Mouse (Mus musculus) heart, postnatal 4 days (tissue): ENCODE measurements around the gene Fscn2. TPM values are rescaled to one million over a fixed set of nuclear protein-coding genes. Genes with fewer than 3 reads are reported as not detected.
"Not testable (repeated sequence)": the region's sequence is repeated elsewhere in the genome, so short reads cannot be mapped to it uniquely, and the experiment has no call there.

Experiments
- DNase-seq: peaks from one replicate; pipeline ENCODE4 v3.0.0; 2021
- total RNA-seq, 2 experiments: library from RNA; stranded (reverse); gene quantifications; 2 replicates each; pipeline ENCODE4 v1.2.3; 2021

The Fscn2 gene
- total RNA-seq, 2 experiments from 2014 or later, result 0.34 TPM; not detected in 1

DNA sequence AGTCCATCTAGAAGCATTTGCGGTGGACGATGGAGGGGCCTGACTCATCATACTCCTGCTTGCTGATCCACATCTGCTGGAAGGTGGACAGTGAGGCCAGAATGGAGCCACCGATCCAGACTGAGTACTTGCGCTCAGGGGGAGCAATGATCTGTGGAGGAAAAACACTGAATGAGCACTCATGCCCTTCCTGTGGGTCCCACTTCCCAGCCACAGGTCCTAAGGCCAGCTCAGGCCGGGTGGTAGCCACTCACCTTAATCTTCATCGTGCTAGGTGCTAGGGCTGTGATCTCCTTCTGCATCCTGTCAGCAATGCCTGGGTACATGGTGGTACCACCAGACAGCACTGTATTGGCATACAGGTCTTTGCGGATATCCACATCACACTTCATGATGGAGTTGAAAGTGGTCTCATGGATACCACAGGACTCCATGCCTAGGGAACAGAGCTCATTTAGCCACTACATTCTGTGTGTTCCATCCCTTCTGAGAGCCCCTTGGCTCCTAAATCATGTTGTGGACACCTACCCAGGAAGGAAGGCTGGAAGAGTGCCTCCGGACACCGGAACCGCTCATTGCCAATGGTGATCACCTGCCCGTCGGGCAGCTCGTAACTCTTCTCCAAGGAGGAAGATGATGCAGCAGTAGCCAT, 14.8 kb upstream of the Fscn2 start:
- DNase-seq, result peak; percentile 14

GRCm38 (mm10) chr11:120347301-120347700, 14.0 kb upstream of the Fscn2 start:
- peak; percentile 30 for DNase-seq

- DNase-seq, result peak; percentile 92
Observed at GRCm38 (mm10) chr11:120347791-120348683, 13.3 kb upstream of the Fscn2 start, which contains the start of gene Actg1. Gene Actg1, minus strand, starts transcription at chr11:120348542.

GRCm38 (mm10) chr11:120348684-120349370, 12.5 kb upstream of the Fscn2 start:
- peak; percentile 76 for DNase-seq

DNA sequence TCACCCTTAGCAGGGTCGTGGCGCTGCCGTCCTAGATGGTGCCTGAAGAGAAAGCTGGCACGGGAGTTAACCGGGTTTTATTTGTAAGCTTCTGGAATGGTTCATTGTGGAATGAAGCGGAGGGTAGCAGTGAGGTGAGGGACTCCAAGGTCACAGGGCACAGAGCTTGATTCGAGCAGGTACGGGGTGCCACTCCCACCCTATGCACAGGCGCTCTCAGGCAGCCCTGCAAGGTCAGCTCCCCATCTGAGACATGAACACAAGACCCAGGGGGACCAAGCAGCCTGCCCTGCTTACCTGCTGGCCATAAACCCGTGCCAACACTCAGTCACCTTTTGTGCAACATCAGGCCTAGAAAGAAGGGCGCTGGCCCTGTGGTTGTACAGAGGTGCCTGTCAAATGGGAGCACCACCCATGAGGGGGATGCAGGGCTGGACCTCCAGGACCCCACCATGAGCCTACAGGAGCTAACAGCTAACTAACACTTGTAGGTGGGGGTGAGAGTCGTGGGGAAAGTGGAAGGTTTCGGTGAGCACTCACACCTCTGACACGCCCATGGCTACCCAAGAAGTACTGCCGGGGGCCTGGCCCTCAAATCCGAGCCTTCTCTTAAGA, 11.9 kb upstream of the Fscn2 start:
- DNase-seq, result peak; percentile 59

- peak; percentile 97 for DNase-seq
Observed at GRCm38 (mm10) chr11:120349986-120350702, 11.2 kb upstream of the Fscn2 start.

- DNase-seq, result peak; percentile 57
Observed at GRCm38 (mm10) chr11:120350711-120351110, 10.6 kb upstream of the Fscn2 start.

DNA sequence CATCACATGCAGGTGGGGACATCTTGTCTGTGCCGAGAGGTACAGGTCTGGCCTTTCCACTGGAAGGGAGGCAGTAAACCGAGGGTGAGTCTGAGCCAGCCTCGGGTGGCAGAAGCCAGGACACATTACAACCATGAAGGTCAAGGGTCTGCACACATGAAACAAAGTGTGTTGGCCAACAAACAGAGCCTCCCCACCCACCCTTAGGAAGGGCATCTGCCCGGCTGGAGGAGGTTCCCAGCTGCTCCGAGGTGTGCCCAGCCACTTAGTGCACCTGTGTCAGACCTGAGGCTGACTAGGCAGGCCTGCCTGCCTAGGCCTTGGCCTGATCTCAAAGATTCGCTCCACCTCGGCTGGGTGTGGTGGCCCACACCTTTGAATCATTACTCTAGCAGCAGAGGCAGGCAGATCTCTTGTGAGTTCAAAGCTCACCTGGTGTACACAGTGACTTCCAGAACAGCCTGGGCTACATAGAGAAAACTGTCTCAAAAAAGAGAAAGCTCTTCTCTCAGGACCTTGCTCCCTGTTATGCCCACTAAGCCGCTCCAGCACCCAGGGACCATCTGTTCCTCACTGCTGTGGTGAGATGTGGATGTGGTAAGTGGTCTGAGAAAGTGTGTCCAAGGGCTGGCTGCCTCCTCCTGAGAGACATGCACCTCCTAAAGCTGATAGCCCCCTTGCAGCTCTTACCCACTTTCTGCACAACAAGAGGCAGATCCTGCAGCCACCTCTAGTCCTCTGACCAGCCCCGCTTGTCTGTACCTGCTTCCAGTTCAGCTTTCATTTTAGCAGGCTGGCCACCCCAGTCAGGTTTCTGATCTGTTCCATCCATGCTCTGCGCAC, 9.9 kb upstream of the Fscn2 start:
- no peak for DNase-seq

DNA sequence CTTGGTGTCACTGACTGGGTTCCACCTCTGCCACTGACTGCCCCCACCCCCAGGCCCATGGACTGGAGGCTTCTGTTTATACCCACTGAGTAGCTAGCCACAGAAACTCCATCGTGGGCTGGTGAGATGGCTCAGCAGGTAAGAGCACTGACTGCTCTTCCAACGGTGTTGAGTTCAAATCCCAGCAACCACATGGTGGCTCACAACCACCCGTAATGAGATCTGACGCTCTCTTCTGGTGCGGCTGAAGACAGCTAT, 9.3 kb upstream of the Fscn2 start:
- not testable (repeated sequence) for DNase-seq

DNA sequence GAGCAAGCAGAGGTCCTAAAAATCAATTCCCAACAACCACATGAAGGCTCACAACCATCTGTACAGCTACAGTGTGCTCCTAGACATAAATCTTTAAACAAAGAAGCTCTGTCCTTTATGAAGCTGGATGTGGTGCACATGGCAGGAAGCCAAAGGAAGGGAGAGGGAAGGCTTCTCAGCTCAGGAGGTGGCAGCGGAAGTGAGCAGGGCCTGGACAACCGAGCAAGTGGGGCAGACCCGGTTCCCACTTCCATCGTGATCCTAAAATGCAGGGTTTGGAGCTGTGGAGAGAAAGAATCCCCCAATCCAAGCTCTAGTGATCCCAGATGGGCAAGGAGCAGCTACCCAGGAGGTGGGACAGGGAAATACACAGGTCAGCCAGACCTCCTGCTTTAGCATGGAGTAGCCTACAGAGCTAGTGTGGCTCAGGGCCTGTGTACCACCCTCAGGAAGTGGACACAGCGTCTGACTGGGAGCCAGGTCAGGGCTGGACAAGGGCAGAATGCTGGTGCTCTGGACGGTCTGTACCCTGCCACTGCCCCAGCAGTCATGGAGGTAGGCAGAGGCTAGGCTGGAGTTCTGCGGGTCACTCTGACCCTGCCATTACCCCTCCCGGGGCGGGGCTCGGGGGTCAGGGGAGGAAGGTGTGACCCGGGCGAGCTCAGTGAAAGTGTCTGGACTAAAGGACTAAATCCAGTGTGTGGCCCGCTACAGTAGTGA, 8.6 kb upstream of the Fscn2 start:
- DNase-seq, result peak; percentile 64

- peak; percentile 93 for DNase-seq
Observed at GRCm38 (mm10) chr11:120353500-120354303, 7.6 kb upstream of the Fscn2 start.

- no peak for DNase-seq
Observed at GRCm38 (mm10) chr11:120354304-120355276, 6.7 kb upstream of the Fscn2 start.

GRCm38 (mm10) chr11:120355277-120356039, 5.9 kb upstream of the Fscn2 start:
- no peak for DNase-seq

GRCm38 (mm10) chr11:120356319-120356840, 5.0 kb upstream of the Fscn2 start:
- no peak for DNase-seq

- DNase-seq, result no peak
Observed at GRCm38 (mm10) chr11:120356900-120357299, 4.4 kb upstream of the Fscn2 start.

GRCm38 (mm10) chr11:120357791-120358401, 3.4 kb upstream of the Fscn2 start:
- peak; percentile 80 for DNase-seq

GRCm38 (mm10) chr11:120359391-120359790, 1.9 kb upstream of the Fscn2 start:
- peak; percentile 56 for DNase-seq
